Mouse (Mus musculus) erythroblast, embryonic 14.5 days (primary cell): ENCODE measurements around the gene Ap3d1.

Experiments
- GATA1 ChIP-seq: IDR thresholded peaks from 2 replicates; pipeline ENCODE4 v1.6.1; 2012; ENCODE audit warnings: low read length, inconsistent platforms, mixed read lengths
- TAL1 ChIP-seq: IDR thresholded peaks from 3 replicates; pipeline ENCODE4 v1.6.1; 2012; ENCODE audit warnings: low read length, inconsistent platforms, mixed read lengths

- TF ChIP-seq GATA1 (no peak), TAL1 (no peak)
Observed at GRCm38 (mm10) chr10:80663485-80664196, 78.4 kb downstream of the Ap3d1 start.
